Mouse (Mus musculus): Measurements from ENCODE around the gene Igfbp3.

Gene Igfbp3

DNA sequence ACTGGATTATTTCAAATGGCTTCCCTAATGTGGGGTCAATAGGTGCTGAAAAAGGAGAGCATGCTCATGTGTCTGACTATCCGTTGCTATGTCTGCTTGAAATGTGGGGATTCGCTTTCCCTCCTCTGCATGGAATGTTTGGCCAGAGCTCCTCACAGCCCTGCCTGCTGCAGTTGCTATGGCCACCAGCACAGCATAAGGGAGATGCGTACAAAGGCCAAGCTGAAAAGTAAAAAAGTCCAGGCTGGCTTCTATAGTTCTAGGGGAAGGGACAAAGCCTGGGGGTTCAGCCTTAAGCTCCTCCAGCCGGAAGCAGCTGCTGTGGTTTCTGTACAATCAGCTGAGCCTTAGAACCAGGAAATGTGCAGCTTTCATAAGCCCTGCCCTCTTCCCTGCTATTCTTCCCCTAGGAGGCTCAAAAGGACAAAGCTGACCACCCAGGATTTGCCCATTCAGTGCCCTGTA lies 53.1 kb downstream of the Igfbp3 start:
- no peak for DNase-seq

DNA sequence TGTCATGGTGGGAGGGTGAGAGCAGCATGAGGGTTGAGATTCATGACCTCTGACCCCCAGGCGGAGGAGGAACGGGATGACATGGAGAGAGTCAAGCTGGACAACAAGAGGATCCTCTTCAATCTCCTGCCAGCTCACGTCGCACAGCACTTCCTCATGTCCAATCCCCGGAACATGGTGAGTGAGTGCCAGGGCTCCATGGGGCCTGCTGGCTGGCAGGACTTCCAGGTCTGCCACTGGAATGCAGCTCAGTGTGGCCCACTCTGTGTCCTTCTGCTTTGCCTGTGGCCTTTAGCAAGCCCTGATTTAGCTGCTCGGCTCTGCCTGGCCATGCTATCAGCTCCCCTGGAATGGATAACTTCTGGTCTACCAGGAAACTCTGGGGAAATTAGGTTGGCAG lies 53.6 kb downstream of the Igfbp3 start:
- no peak for DNase-seq

DNA sequence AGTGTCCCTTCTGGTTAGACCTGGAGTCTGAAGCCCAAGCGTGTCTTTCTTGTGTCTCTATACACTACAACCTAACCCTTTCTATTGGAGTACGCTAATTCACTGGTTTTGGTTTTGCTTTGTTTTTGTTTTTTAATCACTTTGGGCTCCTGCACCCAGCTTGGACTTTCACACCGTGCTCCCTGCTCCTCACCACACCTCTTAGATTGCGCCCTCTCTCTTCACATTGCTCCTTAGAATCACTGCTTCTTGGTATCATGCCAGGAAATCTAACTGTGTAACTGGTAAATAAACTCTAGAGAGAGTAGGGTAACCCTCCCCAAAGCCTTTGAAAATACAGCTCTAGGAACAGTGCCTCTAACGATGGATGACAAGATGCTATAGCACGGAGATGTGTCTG lies 55.5 kb downstream of the Igfbp3 start:
- no peak for DNase-seq

DNA sequence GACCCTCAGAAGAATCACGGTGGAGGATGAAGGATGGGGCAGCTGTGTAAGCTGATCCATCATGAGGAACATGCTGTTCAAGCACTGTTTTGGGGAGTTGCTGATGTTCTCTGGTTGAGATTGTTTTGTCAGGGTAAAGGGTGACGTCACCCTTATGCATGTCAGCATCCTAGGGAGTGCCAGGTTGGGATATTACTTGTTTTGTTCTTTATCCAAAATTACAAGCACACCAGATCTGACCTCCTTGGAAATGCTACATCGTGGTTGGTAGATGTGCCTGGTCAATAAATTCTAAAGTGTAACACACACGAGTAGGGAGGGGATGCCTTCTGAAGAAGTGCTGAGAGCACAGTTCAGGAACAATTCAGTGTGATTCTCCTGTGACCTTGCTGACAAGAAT lies 57.3 kb downstream of the Igfbp3 start:
- DNase-seq = no peak

Data from lung, adult 18-20 months (tissue).